Mouse (Mus musculus) lung, postnatal 36 days (tissue): ENCODE results near the gene Sept3.
"Not testable (repeated sequence)": the region's sequence is repeated elsewhere in the genome, so short reads cannot be mapped to it uniquely, and the experiment has no call there.

ENCODE experiments used
- DNase-seq: peaks from one replicate; pipeline ENCODE4 v3.0.0; 2022; ENCODE audit warnings: mixed read lengths

The Sept3 gene

GRCm38 (mm10) chr15:82274593-82274926, at the start of gene Sept3:
Gene Sept3, plus strand, starts transcription at chr15:82274893.
- DNase-seq = no peak

DNA sequence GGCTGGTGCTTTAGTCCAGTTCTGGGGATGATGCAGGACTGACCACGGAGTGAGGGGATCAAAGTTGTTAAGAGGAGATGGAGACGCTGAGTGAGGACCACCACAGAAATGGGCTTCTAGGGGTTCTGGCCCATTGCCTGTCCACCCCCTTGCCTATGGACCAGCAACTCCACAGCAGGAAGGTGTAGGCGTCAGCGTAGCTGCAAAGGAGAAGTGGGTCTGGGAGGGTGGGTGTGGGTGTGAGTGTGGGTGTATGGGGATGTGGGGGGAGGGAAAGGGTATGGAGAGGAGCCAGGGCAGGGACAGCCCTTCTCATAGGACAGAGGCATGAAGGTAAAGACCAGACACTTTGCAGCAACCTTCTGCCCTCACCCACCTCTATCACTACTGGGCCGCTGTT, 48.9 kb upstream of the Sept3 start:
- DNase-seq = no peak

DNA sequence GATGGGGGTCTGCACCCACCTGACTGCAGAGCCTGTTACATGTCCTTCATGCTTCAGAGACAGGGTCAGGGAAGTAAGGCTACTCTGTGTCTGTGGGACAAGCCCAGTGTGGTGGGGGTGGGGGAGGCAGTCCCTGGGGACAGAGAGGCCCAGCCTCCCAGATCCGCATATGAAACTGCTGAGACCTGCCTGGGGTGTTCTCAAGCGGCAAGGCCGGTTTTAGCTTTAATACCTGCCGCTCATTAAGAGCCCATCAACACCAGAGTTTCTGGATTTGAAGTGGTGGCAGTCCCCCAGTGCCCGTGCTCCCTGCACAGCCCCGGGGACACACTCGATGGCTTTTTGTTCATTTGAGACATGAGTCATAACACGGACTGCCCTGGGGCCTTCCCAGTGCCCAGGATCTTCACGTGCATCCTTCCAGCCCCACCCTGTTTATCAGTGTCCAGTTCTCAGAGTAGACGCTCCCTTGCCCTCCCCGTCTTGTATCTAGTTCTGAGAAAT, 45.1 kb upstream of the Sept3 start:
- no peak for DNase-seq

GRCm38 (mm10) chr15:82230098-82230611, 44.5 kb upstream of the Sept3 start:
- DNase-seq = no peak

- no peak for DNase-seq
These were observed 43.6 kb upstream of the Sept3 start for GRCm38 (mm10) chr15:82231100-82231499.

GRCm38 (mm10) chr15:82231591-82232378, 42.9 kb upstream of the Sept3 start:
- no peak for DNase-seq

- DNase-seq = no peak
These were observed 42.0 kb upstream of the Sept3 start for GRCm38 (mm10) chr15:82232651-82233050.

- DNase-seq = peak; percentile 25
These were observed 39.0 kb upstream of the Sept3 start for GRCm38 (mm10) chr15:82235661-82236060.

GRCm38 (mm10) chr15:82236565-82236964, 38.1 kb upstream of the Sept3 start:
- peak; percentile 88 for DNase-seq

- DNase-seq = no peak
These were observed 31.4 kb upstream of the Sept3 start for GRCm38 (mm10) chr15:82243311-82243710.

DNA sequence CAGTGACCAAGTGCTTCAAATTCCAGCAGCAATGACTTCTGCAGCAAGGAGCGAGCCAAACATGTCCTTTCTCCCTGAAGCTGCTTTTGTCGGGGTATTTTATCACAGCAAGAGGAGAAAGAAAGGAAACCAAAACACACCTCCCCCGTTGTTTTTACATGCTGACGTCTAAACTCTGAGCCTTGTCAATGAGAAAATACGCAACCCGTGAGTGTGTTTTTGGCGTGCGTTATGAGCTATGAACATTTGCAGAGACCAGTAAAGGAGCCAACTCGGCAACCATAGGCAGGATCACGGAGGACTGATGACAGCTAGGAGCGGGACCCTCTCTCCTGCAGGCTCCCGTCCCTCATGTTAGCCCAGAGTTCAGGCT, 31.0 kb upstream of the Sept3 start:
- no peak for DNase-seq

DNA sequence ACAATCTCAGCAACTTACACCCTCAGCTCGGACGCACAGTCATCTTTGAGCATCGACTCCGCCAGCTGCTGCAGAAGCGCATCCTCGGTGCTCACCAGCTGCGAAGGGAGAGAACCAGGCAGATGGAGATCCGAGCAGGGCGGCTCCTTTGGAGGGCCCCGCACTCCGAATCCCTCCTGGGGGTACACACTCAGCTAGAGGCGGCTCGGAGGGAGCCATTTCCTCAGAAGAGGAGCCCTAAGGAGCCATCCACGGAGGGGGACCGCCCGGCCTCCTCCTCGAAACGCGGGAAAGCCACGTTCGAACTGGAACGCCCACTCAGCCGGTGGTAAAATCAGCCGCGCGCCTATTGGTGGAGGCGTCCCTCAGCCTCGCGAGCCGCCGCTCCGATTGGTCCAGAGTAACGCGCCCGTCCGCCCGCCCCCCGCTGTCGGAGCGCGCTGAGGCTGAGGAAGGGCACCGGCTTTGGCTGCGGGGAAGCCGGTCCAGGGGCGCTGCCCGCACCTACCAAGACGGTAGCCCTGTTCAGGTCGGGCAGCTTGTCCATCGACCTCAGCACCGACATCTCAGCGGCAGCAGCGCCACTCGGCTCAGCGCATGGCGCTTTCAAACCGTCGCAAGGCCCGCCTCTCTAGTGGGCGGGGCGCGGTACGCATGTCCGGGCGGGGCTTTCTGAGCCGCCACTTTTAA, 30.4 kb upstream of the Sept3 start, which contains the start of gene Cenpm:
Cenpm (minus strand) TSS at position 634 of the 690 bp plus-strand sequence.
- DNase-seq = peak; percentile 95

- not testable (repeated sequence) for DNase-seq
These were observed 29.9 kb upstream of the Sept3 start for GRCm38 (mm10) chr15:82244805-82245161.

GRCm38 (mm10) chr15:82247131-82247776, 27.4 kb upstream of the Sept3 start:
- no peak for DNase-seq

- DNase-seq = no peak
These were observed 23.1 kb upstream of the Sept3 start for GRCm38 (mm10) chr15:82251579-82251978.

- DNase-seq = no peak
These were observed 22.6 kb upstream of the Sept3 start, which contains the start of gene 1500009C09Rik for GRCm38 (mm10) chr15:82252097-82252496. Gene 1500009C09Rik, plus strand, starts transcription at chr15:82252397.

DNA sequence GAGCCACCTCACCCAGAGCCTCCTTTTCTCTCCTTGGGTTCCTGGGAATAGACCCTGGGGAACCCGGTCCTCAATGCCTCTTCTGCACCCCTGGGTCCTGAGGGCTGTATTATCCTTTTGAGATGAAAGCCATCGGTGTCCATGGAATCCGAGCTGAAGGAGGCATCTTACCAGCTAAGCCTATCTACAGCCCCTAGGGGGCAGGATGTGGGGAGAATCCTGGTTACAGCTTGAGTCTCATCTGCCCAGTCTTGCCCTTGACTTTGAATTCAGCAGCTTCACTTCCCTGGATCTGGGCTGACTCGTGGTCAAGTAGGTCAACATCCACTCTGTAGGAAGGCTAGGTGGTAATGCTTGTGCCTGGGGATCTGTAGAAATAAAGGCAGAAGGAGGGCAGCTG, 19.4 kb upstream of the Sept3 start:
- no peak for DNase-seq

GRCm38 (mm10) chr15:82255944-82256383, 18.7 kb upstream of the Sept3 start:
- DNase-seq = no peak

GRCm38 (mm10) chr15:82259510-82259909, 15.2 kb upstream of the Sept3 start:
- DNase-seq = peak; percentile 68

DNA sequence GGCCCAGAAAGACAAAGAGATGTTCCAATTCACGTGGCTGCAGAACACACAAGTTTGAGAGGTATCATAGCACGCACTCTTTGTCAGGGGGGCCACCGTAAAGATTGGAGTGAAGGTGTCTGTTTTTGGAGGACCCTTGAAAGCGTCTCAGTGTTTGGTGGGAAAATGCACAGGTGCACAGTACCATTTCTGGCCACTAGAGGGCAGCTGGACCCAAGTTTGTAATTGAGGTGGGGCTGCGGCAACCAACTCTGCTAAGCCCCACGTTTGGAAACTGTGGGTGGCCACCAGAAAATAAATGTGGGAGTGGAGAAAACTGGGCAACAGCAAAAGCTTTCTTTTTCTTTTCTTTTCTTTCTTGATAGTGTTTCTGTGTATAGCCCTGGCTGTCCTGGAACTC, 8.3 kb upstream of the Sept3 start:
- DNase-seq = peak; percentile 79

- no peak for DNase-seq
These were observed 6.5 kb upstream of the Sept3 start for GRCm38 (mm10) chr15:82268185-82268584.

- DNase-seq = no peak
These were observed 5.9 kb upstream of the Sept3 start for GRCm38 (mm10) chr15:82268783-82269182.

GRCm38 (mm10) chr15:82271201-82271600, 3.5 kb upstream of the Sept3 start:
- peak; percentile 62 for DNase-seq
